Mouse (Mus musculus): ENCODE data around the gene Tmem189.

- TF ChIP-seq CTCF (IDR thresholded peaks at IDR 0.05; ENCODE audit: low read depth), result no peak
- no peak for TF ChIP-seq EP300 (IDR thresholded peaks at IDR 0.05; ENCODE audit: low read depth)
These were observed 3.2 kb upstream of the Tmem189 start for GRCm38 (mm10) chr2:167692831-167693230.

All from heart, postnatal 0 days (tissue).